Comparison of ENCODE assay signal across 8 mouse cellular contexts in the genomic region with DNA sequence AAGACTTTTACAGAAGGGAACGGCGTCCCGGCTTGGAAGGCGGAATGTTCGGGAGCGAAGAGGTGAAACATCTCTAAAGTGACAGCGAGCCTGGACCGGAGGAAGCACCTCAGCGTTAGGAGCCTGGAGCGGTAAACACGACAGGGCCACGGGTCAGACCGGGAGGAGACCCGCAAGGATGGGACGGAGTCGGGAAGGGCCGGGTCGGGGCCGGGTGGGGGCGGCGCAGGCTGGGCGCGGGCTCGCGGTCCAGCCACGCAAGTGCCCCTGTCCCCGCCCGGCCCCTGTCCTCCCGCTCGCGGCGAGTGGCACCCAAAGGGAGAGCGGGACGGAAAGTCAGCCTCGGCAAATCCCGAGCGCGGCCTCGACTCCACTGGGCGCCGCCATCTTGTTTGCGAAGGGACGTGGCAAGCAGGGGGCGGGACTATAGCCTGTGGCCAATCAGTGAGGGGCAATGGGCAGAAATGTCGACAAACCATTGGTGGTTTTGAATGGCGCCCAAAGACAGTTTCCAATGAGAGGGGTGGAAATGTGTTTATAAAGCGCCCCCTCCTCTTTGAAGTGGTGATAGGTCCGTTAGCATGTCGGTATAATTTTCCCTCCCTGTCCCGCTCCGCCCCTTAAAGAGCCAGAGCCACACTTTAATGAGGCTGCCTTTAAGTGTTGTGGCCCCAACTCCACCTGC. TPM values are rescaled to one million over a fixed set of nuclear protein-coding genes. Genes with fewer than 3 reads are reported as not detected.
DNase-seq lines count a peak whose midpoint lies in the region; ATAC-seq and TF ChIP-seq lines count a peak whose summit lies in the region.

A gene (minus strand): TSS at position 396 of the 685 bp plus-strand sequence.
A gene (minus strand): TSS at position 413 of the 685 bp plus-strand sequence.

- peak; percentile 18; the same call in 1 of the 2 replicates for TF ChIP-seq POLR2A in brain, embryonic 14.5 days (IDR thresholded peaks at IDR 0.05; ENCODE audit: borderline replicate concordance, extremely low read depth, insufficient read depth, insufficient read length, poor library complexity, severe bottlenecking)
- TF ChIP-seq POLR2A in liver, adult 2 months (IDR thresholded peaks at IDR 0.05; ENCODE audit: extremely low read depth, insufficient read depth, low read length) = peak; percentile 45; the same call in 1 of the 2 replicates
- TF ChIP-seq POLR2A in myocyte (IDR thresholded peaks at IDR 0.05; ENCODE audit: insufficient read length, low read depth) = peak; percentile 75

- H3K36me3 ChIP-seq in C2C12 (ENCODE audit: control insufficient read depth, insufficient read depth) = peaks cover 11% of the 10 kb centered on the region
- peaks cover 33% of the 10 kb centered on the region for H3K36me3 ChIP-seq in erythroblast, embryonic 14.5 days (ENCODE audit: control insufficient read depth)
- 0 out of 2 replicates have a peak, but pooled peaks cover 4% of the 10 kb centered on the region for H3K36me3 ChIP-seq in heart, embryonic 11.5 days (ENCODE audit: control insufficient read depth, insufficient read depth, low read length)
- H3K36me3 ChIP-seq in kidney, embryonic 16.5 days (ENCODE audit: insufficient read depth, low read length) = peaks cover 6% of the 10 kb centered on the region
- no peaks in the 10 kb centered on the region for H3K36me3 ChIP-seq in liver, adult 2 months (ENCODE audit: control insufficient read depth, insufficient read depth, low read length)
- H3K36me3 ChIP-seq in myocyte (ENCODE audit: control insufficient read depth, insufficient read depth) = no peaks in the 10 kb centered on the region
- H3K36me3 ChIP-seq in splenic B cell, adult 2 months (ENCODE audit: control insufficient read depth, insufficient read depth, low read length, poor library complexity, severe bottlenecking) = no peaks in the 10 kb centered on the region

- H3K4me3 ChIP-seq in C2C12 (ENCODE audit: insufficient read depth, poor library complexity, severe bottlenecking) (peak within 1 kb of the TSS; percentile 60), myocyte (peak within 1 kb of the TSS; percentile 45)
- H3K4me3 ChIP-seq in erythroblast, embryonic 14.5 days (replicated peaks) = peak within 1 kb of the TSS; percentile 83
- H3K4me3 ChIP-seq in heart, embryonic 11.5 days (ENCODE audit: low read depth, low read length) = peak within 1 kb of the TSS; percentile 82
- H3K4me3 ChIP-seq in kidney, embryonic 16.5 days (ENCODE audit: low read length) = peak within 1 kb of the TSS; percentile 83
- peak within 1 kb of the TSS; percentile 92 for H3K4me3 ChIP-seq in liver, adult 2 months (ENCODE audit: insufficient read depth, low read depth, low read length)

- peak; percentile 92 for ATAC-seq in heart, embryonic 11.5 days (replicated peaks; ENCODE audit: insufficient number of reproducible peaks, low FRiP score, low TSS enrichment)
- ATAC-seq in kidney, embryonic 16.5 days (ENCODE audit: low FRiP score, low TSS enrichment) = peak; percentile 94

- TF ChIP-seq CTCF in C2C12 (IDR thresholded peaks at IDR 0.05; ENCODE audit: control insufficient read depth, insufficient read depth, insufficient read length) = no peak
- no peak for TF ChIP-seq CTCF in brain, embryonic 14.5 days (IDR thresholded peaks at IDR 0.05; ENCODE audit: borderline replicate concordance, extremely low read depth, insufficient read depth, insufficient read length)
- no peak for TF ChIP-seq CTCF in liver, adult 2 months (IDR thresholded peaks at IDR 0.05; ENCODE audit: low read depth, low read length)

- peak within 1 kb of the TSS; percentile 93 for H3K9ac ChIP-seq in heart, embryonic 11.5 days (ENCODE audit: low read depth, low read length)
- peak within 1 kb of the TSS; percentile 90 for H3K9ac ChIP-seq in kidney, embryonic 16.5 days (replicated peaks; ENCODE audit: low read length)
- H3K9ac ChIP-seq in liver, adult 2 months (ENCODE audit: low read depth, low read length) = peak within 1 kb of the TSS; percentile 90

- H3ac ChIP-seq in C2C12 (ENCODE audit: control insufficient read depth, insufficient read length, low read depth) (peak within 1 kb of the TSS; percentile 30), myocyte (ENCODE audit: control insufficient read depth, insufficient read length) (peak within 1 kb of the TSS; percentile 94)

- no peaks in the 10 kb centered on the region for H3K9me3 ChIP-seq in erythroblast, embryonic 14.5 days (ENCODE audit: control insufficient read depth, low read length)
- no peaks in the 10 kb centered on the region for H3K9me3 ChIP-seq in heart, embryonic 11.5 days (replicated peaks; ENCODE audit: control insufficient read depth, low read length)
- no peaks in the 10 kb centered on the region for H3K9me3 ChIP-seq in kidney, embryonic 16.5 days (ENCODE audit: low read length)

- DNase-seq in brain, embryonic 14.5 days (ENCODE audit: low read depth) = peak; percentile 100
- DNase-seq in liver, adult 2 months (ENCODE audit: extremely low read depth, low read depth, low spot score) = peak; percentile 97
- DNase-seq in splenic B cell, adult 2 months (ENCODE audit: low read depth, low spot score) = peak; percentile 98

- H3K4me2 ChIP-seq in heart, embryonic 11.5 days = peak within 1 kb of the TSS; percentile 64
- peak within 1 kb of the TSS; percentile 52 for H3K4me2 ChIP-seq in kidney, embryonic 16.5 days (replicated peaks; ENCODE audit: low read depth, low read length)
- H3K4me2 ChIP-seq in myocyte (ENCODE audit: low read depth) = peak within 1 kb of the TSS; percentile 68

- peaks cover 14% of the 10 kb centered on the region for H3K79me3 ChIP-seq in C2C12 (ENCODE audit: low read depth)

- H3K27me3 ChIP-seq in C2C12 (ENCODE audit: control insufficient read depth, insufficient read depth, insufficient read length) (no peaks in the 10 kb centered on the region), myocyte (ENCODE audit: control insufficient read depth, insufficient read depth, insufficient read length) (no peaks in the 10 kb centered on the region)
- no peaks in the 10 kb centered on the region for H3K27me3 ChIP-seq in erythroblast, embryonic 14.5 days (ENCODE audit: control insufficient read depth)
- H3K27me3 ChIP-seq in heart, embryonic 11.5 days (ENCODE audit: control insufficient read depth, insufficient read depth, low read length) = no peaks in the 10 kb centered on the region
- no peaks in the 10 kb centered on the region for H3K27me3 ChIP-seq in kidney, embryonic 16.5 days (ENCODE audit: insufficient read depth, low read length)
- no peaks in the 10 kb centered on the region for H3K27me3 ChIP-seq in liver, adult 2 months (ENCODE audit: control insufficient read depth, insufficient read depth, low read length)
- H3K27me3 ChIP-seq in splenic B cell, adult 2 months (ENCODE audit: control insufficient read depth, insufficient read depth, low read length, poor library complexity, severe bottlenecking) = no peaks in the 10 kb centered on the region

- H3K79me2 ChIP-seq in C2C12 (ENCODE audit: control insufficient read depth, insufficient read depth) (peaks cover 41% of the 10 kb centered on the region), myocyte (ENCODE audit: control insufficient read depth, insufficient read depth) (peaks cover 25% of the 10 kb centered on the region)
- peaks cover 5% of the 10 kb centered on the region; the same call in 1 of the 2 replicates for H3K79me2 ChIP-seq in liver, adult 2 months (ENCODE audit: control insufficient read depth, insufficient read depth, low read length)

- peak within 1 kb of the TSS; percentile 66 for H3K27ac ChIP-seq in heart, embryonic 11.5 days (ENCODE audit: low read depth, low read length)
- H3K27ac ChIP-seq in kidney, embryonic 16.5 days (ENCODE audit: low read length) = peak within 1 kb of the TSS; percentile 82
- H3K27ac ChIP-seq in liver, adult 2 months (replicated peaks; ENCODE audit: insufficient read depth, low read depth, low read length) = no peak within 1 kb of the TSS

- H3K4me1 ChIP-seq in erythroblast, embryonic 14.5 days (ENCODE audit: control insufficient read depth) = peaks cover 46% of the 10 kb centered on the region
- H3K4me1 ChIP-seq in heart, embryonic 11.5 days (ENCODE audit: control insufficient read depth, insufficient read depth, low read length) = peaks cover 23% of the 10 kb centered on the region
- H3K4me1 ChIP-seq in kidney, embryonic 16.5 days (ENCODE audit: insufficient read depth, low read length) = peaks cover 30% of the 10 kb centered on the region
- peaks cover 5% of the 10 kb centered on the region; the same call in 1 of the 2 replicates for H3K4me1 ChIP-seq in liver, adult 2 months (ENCODE audit: control insufficient read depth, insufficient read depth, low read length)

- under 1% methylated on average over 51 of the region's 51 CpGs for WGBS in heart, embryonic 11.5 days (ENCODE audit: insufficient replicate concordance)
- under 1% methylated on average over 51 of the region's 51 CpGs for WGBS in kidney, embryonic 16.5 days
- under 1% methylated on average over 51 of the region's 51 CpGs for WGBS in liver, adult 2 months

TF ChIP-seq in C2C12, 6 proteins besides CTCF, POLR2A, EP300 and RAD21 (continues in another document):
- TF ChIP-seq FOSL1 (IDR thresholded peaks at IDR 0.05; ENCODE audit: insufficient read depth, low read length, poor library complexity, severe bottlenecking) = no peak
- TF ChIP-seq CEBPB (IDR thresholded peaks at IDR 0.05; ENCODE audit: low read depth) = no peak

TF ChIP-seq in myocyte, 11 proteins besides CTCF, POLR2A, EP300 and RAD21 (continues in another document):
- TF ChIP-seq CEBPB (IDR thresholded peaks at IDR 0.05; ENCODE audit: insufficient read depth, poor library complexity, severe bottlenecking) = no peak
- TF ChIP-seq E2F4 (IDR thresholded peaks at IDR 0.05; ENCODE audit: insufficient read depth) = peak; percentile 85
- TF ChIP-seq SRF (IDR thresholded peaks at IDR 0.05; ENCODE audit: control insufficient read depth, insufficient read length, low read depth) = peak; percentile 17

RNA-seq across cellular contexts. Expression of the first gene that starts in this region (rescaled TPM):
- 0.05 TPM for polyA plus RNA-seq in C2C12 (2012; fragmentation: generic; extraction: Trizol)
- polyA plus RNA-seq in brain, embryonic 14.5 days (2012; rRNA removed) = 0.06 and 0.29 TPM in 2 replicates
- polyA plus RNA-seq in erythroblast, embryonic 14.5 days (2012) = not detected in 2 replicates
- 0.28 TPM in 1 of 2 replicates, not detected in the other for polyA plus RNA-seq in heart, embryonic 11.5 days (2014; fragmentation: Nextera tagmentation; extraction: Ambion mirVana)
- polyA plus RNA-seq in kidney, embryonic 16.5 days (2015; fragmentation: Nextera tagmentation; extraction: Ambion mirVana) = 0.22 and 0.25 TPM in 2 replicates
- total RNA-seq in liver, adult 2 months (2014; rRNA removed) = 0.09 TPM in 1 of 2 replicates, not detected in the other
- not detected in 2 replicates for polyA plus RNA-seq in liver, adult 2 months (2012; rRNA removed)
- polyA plus RNA-seq in myocyte (2012; fragmentation: generic; extraction: Trizol) = 0.02 TPM

RNA-seq across cellular contexts. Expression of the second gene that starts in this region (rescaled TPM):
- polyA plus RNA-seq in C2C12 (2012; fragmentation: generic; extraction: Trizol) = 52.6 TPM
- polyA plus RNA-seq in brain, embryonic 14.5 days (2012; rRNA removed) = 31.4 and 34.7 TPM in 2 replicates
- polyA plus RNA-seq in erythroblast, embryonic 14.5 days (2012) = 8.5 and 11.1 TPM in 2 replicates
- polyA plus RNA-seq in heart, embryonic 11.5 days (2014; fragmentation: Nextera tagmentation; extraction: Ambion mirVana) = 35.2 and 38.2 TPM in 2 replicates
- 75.0 and 87.0 TPM in 2 replicates for polyA plus RNA-seq in kidney, embryonic 16.5 days (2015; fragmentation: Nextera tagmentation; extraction: Ambion mirVana)
- total RNA-seq in liver, adult 2 months (2014; rRNA removed) = 3.1 and 5.0 TPM in 2 replicates
- polyA plus RNA-seq in liver, adult 2 months (2012; rRNA removed) = 16.7 and 19.0 TPM in 2 replicates
- 29.5 TPM for polyA plus RNA-seq in myocyte (2012; fragmentation: generic; extraction: Trizol)

Comparison
In these comparisons a context has a peak if more than half of its experiments do, and no peak if none do; other contexts are left out.
1. POLR2A ChIP-seq: peak in every context shown above with its lines; median percentile 75 in myocyte; 45 in liver, adult 2 months; 18 in brain, embryonic 14.5 days.